Mouse (Mus musculus): ENCODE results near the gene Tex13c1. TPM values are rescaled to one million over a fixed set of nuclear protein-coding genes. Genes with fewer than 3 reads are reported as not detected.

Tex13c1 gene
- not detected in 2 replicates for polyA plus RNA-seq (2016; fragmentation: Nextera tagmentation; extraction: Ambion mirVana)

GRCm38 (mm10) chrX:43590860-43591259 lies at the start of gene Tex13c1:
TSS of gene Tex13c1 (plus strand) at chrX:43591160.
- no peak for ATAC-seq (ENCODE audit: insufficient number of reproducible peaks, low FRiP score)
- Histone ChIP-seq H3K27ac (ENCODE audit: poor library complexity, severe bottlenecking) (no peak within 1 kb of the TSS), H3K36me3 (no peaks in the 10 kb centered on the region), H3K27me3 (replicated peaks) (no peaks in the 10 kb centered on the region), H3K4me1 (replicated peaks) (no peaks in the 10 kb centered on the region), H3K9ac (no peak within 1 kb of the TSS), H3K4me3 (no peak within 1 kb of the TSS), H3K9me3 (replicated peaks) (peaks cover 10% of the 10 kb centered on the region; the same call in 1 of the 2 replicates), H3K4me2 (no peak within 1 kb of the TSS)
- 63% methylated on average over 3 of the region's 3 CpGs for WGBS

Other genes with a start within 250 kb of the Tex13c1 start
- gene Tenm1, start 162.0 kb upstream of the Tex13c1 start, polyA plus RNA-seq (2016; fragmentation: Nextera tagmentation; extraction: Ambion mirVana) = 0.06 TPM in 1 of 2 replicates, not detected in the other